Comparison of ENCODE assay signal across 16 mouse cellular contexts in the genomic region with DNA sequence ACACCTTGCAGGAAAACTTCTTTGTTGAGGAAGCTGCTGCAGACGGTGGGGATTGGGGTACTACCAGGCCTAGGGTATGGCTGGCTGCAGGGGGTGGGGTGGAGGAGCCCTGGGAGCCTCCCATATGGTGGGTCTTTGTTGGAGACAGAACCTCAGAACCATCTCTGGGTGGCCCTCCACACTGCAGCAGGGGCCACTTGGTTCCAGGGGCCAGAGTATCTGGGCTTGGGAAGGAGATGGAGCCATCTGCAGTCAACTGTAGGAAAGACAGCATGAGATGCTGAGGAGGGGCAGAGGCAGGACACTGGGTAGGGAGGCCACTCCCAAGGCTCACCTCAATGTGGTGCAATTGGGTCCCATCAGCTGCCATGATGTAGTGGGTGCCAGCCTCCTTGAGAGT. TPM values are rescaled to one million over a fixed set of nuclear protein-coding genes. Genes with fewer than 3 reads are reported as not detected.
DNase-seq lines count a peak whose midpoint lies in the region; ATAC-seq and TF ChIP-seq lines count a peak whose summit lies in the region.
"Had no signal": no experiment of that assay in that cellular context is flagged by ENCODE, and none has a peak within 500 bp of the region (broad histone marks: within the 10 kb centered on the region; RNA-seq: fewer than 3 reads in every experiment).

No protein-coding gene starts in this region.

- TF ChIP-seq EP300 in heart, adult 2 months (IDR thresholded peaks at IDR 0.05; ENCODE audit: insufficient read depth, low read depth, low read length), result no peak

- WGBS in heart, adult 2 months, result 63% methylated on average over 1 of the region's 1 CpGs
- 89% methylated on average over 1 of the region's 1 CpGs for WGBS in midbrain, postnatal 0 days
- WGBS in midbrain, embryonic 14.5 days, result 73% methylated on average over 1 of the region's 1 CpGs
- 81% methylated on average over 1 of the region's 1 CpGs for WGBS in neural tube, embryonic 15.5 days

- H3K27me3 ChIP-seq in heart, adult 2 months (ENCODE audit: control insufficient read depth, insufficient read depth, low read length), result no peaks in the 10 kb centered on the region
- H3K27me3 ChIP-seq in midbrain, postnatal 0 days (ENCODE audit: insufficient read depth, low read length), result no peaks in the 10 kb centered on the region
- no peaks in the 10 kb centered on the region for H3K27me3 ChIP-seq in midbrain, embryonic 14.5 days (ENCODE audit: control insufficient read depth, insufficient read depth, low read length)
- H3K27me3 ChIP-seq in neural tube, embryonic 15.5 days (replicated peaks), result no peaks in the 10 kb centered on the region
- H3K27me3 ChIP-seq: limb, embryonic 12.5 days had no signal

- H3K9ac ChIP-seq in heart, adult 2 months (ENCODE audit: low read depth, low read length), result no peak overlapping the region
- H3K9ac ChIP-seq in midbrain, postnatal 0 days (replicated peaks; ENCODE audit: low read length, poor library complexity, severe bottlenecking), result no peak overlapping the region
- H3K9ac ChIP-seq in midbrain, embryonic 14.5 days (replicated peaks; ENCODE audit: low read length), result no peak overlapping the region
- no peak overlapping the region for H3K9ac ChIP-seq in neural tube, embryonic 15.5 days (replicated peaks)
- H3K9ac ChIP-seq: forebrain, postnatal 0 days; limb, embryonic 12.5 days had no signal

- no peaks in the 10 kb centered on the region for H3K9me3 ChIP-seq in midbrain, postnatal 0 days (ENCODE audit: low read length)
- no peaks in the 10 kb centered on the region for H3K9me3 ChIP-seq in midbrain, embryonic 14.5 days (ENCODE audit: control insufficient read depth, low read length)
- H3K9me3 ChIP-seq in neural tube, embryonic 15.5 days (replicated peaks), result no peaks in the 10 kb centered on the region
- H3K9me3 ChIP-seq: heart, embryonic 10.5 days had no signal

- no peak overlapping the region for H3K4me2 ChIP-seq in midbrain, postnatal 0 days (ENCODE audit: low read depth, low read length, poor library complexity, severe bottlenecking)
- no peak overlapping the region for H3K4me2 ChIP-seq in midbrain, embryonic 14.5 days (ENCODE audit: low read length)
- H3K4me2 ChIP-seq in neural tube, embryonic 15.5 days, result no peak overlapping the region
- H3K4me2 ChIP-seq: limb, embryonic 12.5 days had no signal

- peaks cover 2% of the 10 kb centered on the region for H3K4me1 ChIP-seq in heart, adult 2 months (ENCODE audit: control insufficient read depth, insufficient read depth, low read length)
- no peaks in the 10 kb centered on the region for H3K4me1 ChIP-seq in midbrain, postnatal 0 days (ENCODE audit: insufficient read depth, low read length)
- no peaks in the 10 kb centered on the region for H3K4me1 ChIP-seq in midbrain, embryonic 14.5 days (ENCODE audit: control insufficient read depth, insufficient read depth, low read length)
- H3K4me1 ChIP-seq in neural tube, embryonic 15.5 days, result no peaks in the 10 kb centered on the region
- H3K4me1 ChIP-seq: heart, embryonic 10.5 days; limb, embryonic 12.5 days had no signal

- no peak overlapping the region for H3K27ac ChIP-seq in heart, adult 2 months
- H3K27ac ChIP-seq in layer of hippocampus, adult 2 months, result no peak overlapping the region
- H3K27ac ChIP-seq in midbrain, postnatal 0 days (ENCODE audit: low read depth, low read length), result no peak overlapping the region
- H3K27ac ChIP-seq in midbrain, embryonic 14.5 days (replicated peaks; ENCODE audit: low read depth, low read length), result no peak overlapping the region
- no peak overlapping the region for H3K27ac ChIP-seq in neural tube, embryonic 15.5 days (replicated peaks)
- H3K27ac ChIP-seq: heart, embryonic 10.5 days; limb, embryonic 12.5 days had no signal

- no peaks in the 10 kb centered on the region for H3K79me2 ChIP-seq in heart, adult 2 months (replicated peaks; ENCODE audit: control insufficient read depth, insufficient read depth, low read length)

- H3K4me3 ChIP-seq in heart, adult 2 months, result no peak overlapping the region
- no peak overlapping the region for H3K4me3 ChIP-seq in layer of hippocampus, adult 2 months
- no peak overlapping the region for H3K4me3 ChIP-seq in midbrain, postnatal 0 days (ENCODE audit: low read depth, low read length)
- no peak overlapping the region for H3K4me3 ChIP-seq in midbrain, embryonic 14.5 days (replicated peaks; ENCODE audit: low read depth, low read length)
- no peak overlapping the region for H3K4me3 ChIP-seq in neural tube, embryonic 15.5 days (replicated peaks)
- H3K4me3 ChIP-seq: heart, embryonic 10.5 days; limb, embryonic 12.5 days had no signal

- peak; percentile 30 for TF ChIP-seq CTCF in heart, adult 2 months (IDR thresholded peaks at IDR 0.05)
- TF ChIP-seq CTCF in layer of hippocampus, adult 2 months (conservative IDR thresholded peaks at IDR 0.05), result peak; percentile 45
- 0 out of 2 replicates have a peak, but pooled peaks have one; percentile 17 for TF ChIP-seq CTCF in midbrain, postnatal 0 days (IDR thresholded peaks at IDR 0.05)

- no peaks in the 10 kb centered on the region for H3K36me3 ChIP-seq in heart, adult 2 months (ENCODE audit: control insufficient read depth, insufficient read depth, low read length)
- H3K36me3 ChIP-seq in midbrain, postnatal 0 days (ENCODE audit: insufficient read depth, low read length), result peaks cover 95% of the 10 kb centered on the region
- H3K36me3 ChIP-seq in midbrain, embryonic 14.5 days (ENCODE audit: control insufficient read depth, insufficient read depth, low read length), result peaks cover 100% of the 10 kb centered on the region
- peaks cover 97% of the 10 kb centered on the region for H3K36me3 ChIP-seq in neural tube, embryonic 15.5 days

- intact Hi-C loops in heart, adult 2 months (cut with DNase I), result no loop called here

- TF ChIP-seq POLR2A in heart, adult 2 months (IDR thresholded peaks at IDR 0.05; ENCODE audit: insufficient read depth, low read depth, low read length), result no peak

- no peak for DNase-seq in heart, adult 2 months
- DNase-seq in heart, adult 9 months (ENCODE audit: low spot score in 2 of 2), result no peak
- DNase-seq in layer of hippocampus, adult 2 months (ENCODE audit: low spot score in 2 of 2), result no peak
- DNase-seq in layer of hippocampus, adult 9-10 months (ENCODE audit: low spot score), result no peak
- DNase-seq in midbrain, postnatal 0 days (ENCODE audit: low spot score), result no peak
- no peak for DNase-seq in midbrain, embryonic 14.5 days
- DNase-seq: cerebellum, adult 8-10 months; forebrain, postnatal 0 days; gastrocnemius, postnatal 10 days; heart, postnatal 4 days; lung, adult 18-20 months; right cerebral cortex, postnatal 14 days had no signal

- no peak for ATAC-seq in midbrain, postnatal 0 days (ENCODE audit: low FRiP score)
- ATAC-seq in midbrain, embryonic 14.5 days (ENCODE audit: low FRiP score, low TSS enrichment), result no peak
- no peak for ATAC-seq in neural tube, embryonic 15.5 days (ENCODE audit: low FRiP score)
- ATAC-seq: CD4-positive, CD25-positive, alpha-beta regulatory T cell, adult 4 months; forebrain, postnatal 0 days had no signal

RNA-seq across cellular contexts. Expression of a gene that starts 15.5 kb away (rescaled TPM):
- 10 to 100 TPM; 25.7 to 31.8 TPM for total RNA-seq in heart, adult 2 months (2021)
- polyA plus RNA-seq in heart, adult 2 months (2012; rRNA removed), result 18.4 and 20.8 TPM in 2 replicates
- 10 to 100 TPM; 45.9 to 49.6 TPM for total RNA-seq in layer of hippocampus, adult 2 months (2021)
- total RNA-seq in midbrain, postnatal 0 days (2014; rRNA removed), result 77.2 and 90.1 TPM in 2 replicates
- 88.9 and 94.6 TPM in 2 replicates for polyA plus RNA-seq in midbrain, postnatal 0 days (2015; fragmentation: Nextera tagmentation; extraction: Ambion mirVana)
- polyA plus RNA-seq in midbrain, embryonic 14.5 days (2014; fragmentation: Nextera tagmentation; extraction: Ambion mirVana), result 92.8 and 99.5 TPM in 2 replicates
- 79.9 and 85.2 TPM in 2 replicates for polyA plus RNA-seq in neural tube, embryonic 15.5 days (2015; fragmentation: Nextera tagmentation; extraction: Ambion mirVana)

RNA-seq across cellular contexts. Expression of a gene that starts 16.9 kb away (rescaled TPM):
- total RNA-seq in heart, adult 2 months (2021), result 1 to 10 TPM; 8.0 to 8.2 TPM
- polyA plus RNA-seq in heart, adult 2 months (2012; rRNA removed), result 14.0 and 14.3 TPM in 2 replicates
- total RNA-seq in layer of hippocampus, adult 2 months (2021), result 10 to 100 TPM; 29.0 to 30.9 TPM
- total RNA-seq in midbrain, postnatal 0 days (2014; rRNA removed), result 28.9 and 29.0 TPM in 2 replicates
- polyA plus RNA-seq in midbrain, postnatal 0 days (2015; fragmentation: Nextera tagmentation; extraction: Ambion mirVana), result 11.1 and 11.4 TPM in 2 replicates
- 13.9 and 15.5 TPM in 2 replicates for polyA plus RNA-seq in midbrain, embryonic 14.5 days (2014; fragmentation: Nextera tagmentation; extraction: Ambion mirVana)
- polyA plus RNA-seq in neural tube, embryonic 15.5 days (2015; fragmentation: Nextera tagmentation; extraction: Ambion mirVana), result 13.3 and 13.8 TPM in 2 replicates

RNA-seq across cellular contexts. Expression of a gene that starts 37.1 kb away (rescaled TPM):
- 10 to 100 TPM; 33.8 to 36.1 TPM for total RNA-seq in heart, adult 2 months (2021)
- 57.4 and 71.2 TPM in 2 replicates for polyA plus RNA-seq in heart, adult 2 months (2012; rRNA removed)
- 10 to 100 TPM; 67.4 to 86.9 TPM for total RNA-seq in layer of hippocampus, adult 2 months (2021)
- 55.5 and 59.8 TPM in 2 replicates for total RNA-seq in midbrain, postnatal 0 days (2014; rRNA removed)
- polyA plus RNA-seq in midbrain, postnatal 0 days (2015; fragmentation: Nextera tagmentation; extraction: Ambion mirVana), result 85.5 and 87.7 TPM in 2 replicates
- 29.8 and 91.1 TPM in 2 replicates for polyA plus RNA-seq in midbrain, embryonic 14.5 days (2014; fragmentation: Nextera tagmentation; extraction: Ambion mirVana)
- 117 and 192 TPM in 2 replicates for polyA plus RNA-seq in neural tube, embryonic 15.5 days (2015; fragmentation: Nextera tagmentation; extraction: Ambion mirVana)

RNA-seq across cellular contexts. Expression of a gene that starts 45.9 kb away (rescaled TPM):
- total RNA-seq in heart, adult 2 months (2021), result under 1 TPM; 0.93 to 0.99 TPM
- 3.5 and 5.1 TPM in 2 replicates for polyA plus RNA-seq in heart, adult 2 months (2012; rRNA removed)
- total RNA-seq in layer of hippocampus, adult 2 months (2021), result 1 to 10 TPM; 1.4 to 2.2 TPM
- 7.5 and 13.4 TPM in 2 replicates for total RNA-seq in midbrain, postnatal 0 days (2014; rRNA removed)
- polyA plus RNA-seq in midbrain, postnatal 0 days (2015; fragmentation: Nextera tagmentation; extraction: Ambion mirVana), result 7.1 and 8.2 TPM in 2 replicates
- polyA plus RNA-seq in midbrain, embryonic 14.5 days (2014; fragmentation: Nextera tagmentation; extraction: Ambion mirVana), result 29.7 and 29.9 TPM in 2 replicates
- 23.8 and 25.6 TPM in 2 replicates for polyA plus RNA-seq in neural tube, embryonic 15.5 days (2015; fragmentation: Nextera tagmentation; extraction: Ambion mirVana)
